Mouse (Mus musculus) lung, postnatal 0 days (tissue): ENCODE data around the gene Npas2. TPM values are rescaled to one million over a fixed set of nuclear protein-coding genes. Genes with fewer than 3 reads are reported as not detected.

Source experiments
- ATAC-seq: fragments of 200-750 bp; cut with Nextera tagmentation; 2 replicates; pipeline ENCODE4 v1.8.0; 2017; ENCODE audit warnings: moderate library complexity
- DNase-seq: peaks from one replicate; pipeline ENCODE4 v3.0.0-alpha.2; 2016; ENCODE audit warnings: low spot score
- H3K27ac ChIP-seq: fragments of 300-500 bp; sonication (generic); 2 replicates; pipeline ENCODE4 v1.5.1; 2014; ENCODE audit warnings: antibody characterized with exemption, mild to moderate bottlenecking, low read length, mixed read lengths
- H3K27me3 ChIP-seq: fragments of 300-500 bp; sonication (generic); replicated peaks from 2 replicates; pipeline ENCODE4 v1.6.1; 2014; ENCODE audit warnings: low read length, mixed read lengths; ENCODE audit not compliant: insufficient read depth
- H3K36me3 ChIP-seq: fragments of 300-500 bp; sonication (generic); 2 replicates; pipeline ENCODE4 v1.6.1; 2014; ENCODE audit warnings: low read length, mixed read lengths; ENCODE audit not compliant: insufficient read depth
- H3K4me1 ChIP-seq: fragments of 300-500 bp; sonication (generic); 2 replicates; pipeline ENCODE4 v1.6.1; 2014; ENCODE audit warnings: antibody characterized with exemption, low read depth, low read length, mixed read lengths; ENCODE audit not compliant: insufficient read depth
- H3K4me2 ChIP-seq: fragments of 300-500 bp; sonication (generic); replicated peaks from 2 replicates; pipeline ENCODE4 v1.6.1; 2014; ENCODE audit warnings: low read depth, mild to moderate bottlenecking, low read length, moderate library complexity, mixed read lengths
- H3K4me3 ChIP-seq: fragments of 300-500 bp; sonication (generic); 2 replicates; pipeline ENCODE4 v1.5.1; 2014; ENCODE audit warnings: low read depth, low read length
- H3K9ac ChIP-seq: fragments of 300-500 bp; sonication (generic); replicated peaks from 2 replicates; pipeline ENCODE4 v1.6.1; 2014; ENCODE audit warnings: low read depth, mild to moderate bottlenecking
- H3K9me3 ChIP-seq: fragments of 300-500 bp; sonication (generic); 2 replicates; pipeline ENCODE4 v1.6.1; 2016; ENCODE audit warnings: low read length, mixed read lengths
- CTCF ChIP-seq: IDR thresholded peaks from 2 replicates; pipeline ENCODE4 v1.5.1; 2016; ENCODE audit warnings: antibody characterized with exemption, mild to moderate bottlenecking
- EP300 ChIP-seq: IDR thresholded peaks from 2 replicates; pipeline ENCODE4 v1.6.1; 2016; ENCODE audit warnings: antibody characterized with exemption, mild to moderate bottlenecking, control low read depth
- WGBS: fragments of 180-500 bp; shearing (Covaris S2); extraction: QIAGEN DNeasy Blood & Tissue Kit; methylation state at CpG from one replicate; pipeline ENCODE4 v1.1.7; 2014; 5-methylcytosine and 5-hydroxymethylcytosine counted together
- polyA plus RNA-seq: library from polyadenylated mRNA; unstranded; fragments of >200 nt; fragmentation: Nextera tagmentation; extraction: Ambion mirVana; gene quantifications from 2 replicates; pipeline ENCODE4 v1.2.1, GENCODE M21; 2015

The Npas2 gene
- polyA plus RNA-seq, 1 experiment from 2014 or later = 2.2 TPM

DNA sequence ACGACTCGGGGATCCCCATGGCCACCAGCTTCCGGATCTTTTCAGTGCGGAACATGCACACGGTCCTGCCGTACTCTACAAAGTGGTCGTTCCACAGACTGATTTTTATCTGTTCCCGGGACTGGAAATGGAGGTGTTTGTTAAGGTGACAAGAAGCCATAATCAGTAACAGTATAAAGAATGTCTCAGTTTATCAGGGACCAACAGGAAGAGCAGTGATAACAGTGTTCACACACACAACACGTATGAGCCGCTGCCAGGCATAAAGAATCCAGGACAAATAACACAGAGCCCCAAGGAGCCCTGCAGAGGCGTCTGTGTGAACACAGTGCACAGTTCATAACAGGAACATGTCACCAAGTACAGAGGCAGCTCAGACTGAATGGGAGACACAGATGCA, 195.8 kb downstream of the Npas2 start:
- no peak overlapping the region for H3K4me3 ChIP-seq
- 78% methylated on average over 11 of the region's 11 CpGs for WGBS
- ATAC-seq = no peak

DNA sequence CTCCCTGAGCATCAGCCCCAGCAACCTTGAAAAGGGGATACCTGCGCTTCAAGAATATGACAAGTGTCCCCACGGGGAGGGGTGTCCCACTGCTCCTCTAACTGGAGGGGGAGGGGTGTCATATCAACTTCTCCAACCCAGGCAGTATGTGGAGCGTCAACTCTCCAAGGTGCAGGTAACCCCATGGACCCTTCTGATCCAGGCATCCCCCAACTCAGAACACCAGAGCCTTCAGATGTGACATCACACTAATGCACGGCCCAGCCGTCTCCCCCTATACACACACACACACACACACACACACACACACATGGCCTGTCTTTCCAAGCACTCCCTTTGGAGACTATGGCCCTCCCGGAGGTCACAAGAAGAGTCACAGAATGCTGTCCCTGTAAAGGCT, 198.1 kb downstream of the Npas2 start:
- WGBS = 94% methylated on average over 6 of the region's 6 CpGs
- Histone ChIP-seq H3K9me3 (no peaks in the 10 kb centered on the region), H3K4me1 (no peaks in the 10 kb centered on the region; the same call in 1 of the 2 replicates), H3K36me3 (no peaks in the 10 kb centered on the region; the same call in 1 of the 2 replicates), H3K4me2 (no peak overlapping the region), H3K9ac (no peak overlapping the region), H3K27ac (no peak overlapping the region), H3K4me3 (no peak overlapping the region), H3K27me3 (no peaks in the 10 kb centered on the region)
- DNase-seq = no peak
- no peak for TF ChIP-seq EP300
- TF ChIP-seq CTCF = no peak
- ATAC-seq = no peak

More for the DNA sequence above, 195.8 kb downstream of the Npas2 start:
- no peaks in the 10 kb centered on the region for H3K9me3 ChIP-seq
- H3K4me2 ChIP-seq = no peak overlapping the region
- DNase-seq = no peak
- no peak overlapping the region for H3K9ac ChIP-seq
- H3K36me3 ChIP-seq = peaks cover 3% of the 10 kb centered on the region; the same call in 1 of the 2 replicates
- TF ChIP-seq EP300 = no peak
- TF ChIP-seq CTCF = no peak
- no peaks in the 10 kb centered on the region for H3K4me1 ChIP-seq
- H3K27me3 ChIP-seq = no peaks in the 10 kb centered on the region
- H3K27ac ChIP-seq = no peak overlapping the region

DNA sequence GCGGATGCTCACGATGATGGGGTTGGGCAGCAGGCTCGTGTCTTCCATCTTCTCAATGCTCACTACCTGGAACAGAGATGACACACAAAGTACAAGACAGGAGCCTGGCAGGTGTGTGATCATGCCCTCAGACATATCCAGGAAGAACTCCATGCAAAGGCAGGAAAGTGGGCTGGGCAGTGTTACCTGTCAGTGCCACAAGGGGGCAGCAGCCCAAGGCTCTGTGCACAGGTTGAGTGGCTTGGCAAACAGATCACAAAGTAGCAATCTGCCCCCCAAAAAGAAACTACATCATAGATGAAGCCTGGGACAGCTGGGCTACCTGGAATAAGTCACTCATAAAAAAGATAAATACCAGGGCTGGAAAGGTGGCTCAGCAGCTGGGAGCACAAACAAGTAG, 198.7 kb downstream of the Npas2 start:
- Histone ChIP-seq H3K9ac (no peak overlapping the region), H3K9me3 (no peaks in the 10 kb centered on the region), H3K27ac (peak overlapping the region; percentile 79; the same call in 1 of the 2 replicates), H3K27me3 (no peaks in the 10 kb centered on the region), H3K4me3 (no peak overlapping the region), H3K4me1 (no peaks in the 10 kb centered on the region; the same call in 1 of the 2 replicates), H3K4me2 (no peak overlapping the region), H3K36me3 (no peaks in the 10 kb centered on the region)
- 55% methylated on average over 3 of the region's 3 CpGs for WGBS
- ATAC-seq (peak; percentile 29), DNase-seq (peak; percentile 80)
- peak; percentile 97 for TF ChIP-seq CTCF
- no peak for TF ChIP-seq EP300

DNA sequence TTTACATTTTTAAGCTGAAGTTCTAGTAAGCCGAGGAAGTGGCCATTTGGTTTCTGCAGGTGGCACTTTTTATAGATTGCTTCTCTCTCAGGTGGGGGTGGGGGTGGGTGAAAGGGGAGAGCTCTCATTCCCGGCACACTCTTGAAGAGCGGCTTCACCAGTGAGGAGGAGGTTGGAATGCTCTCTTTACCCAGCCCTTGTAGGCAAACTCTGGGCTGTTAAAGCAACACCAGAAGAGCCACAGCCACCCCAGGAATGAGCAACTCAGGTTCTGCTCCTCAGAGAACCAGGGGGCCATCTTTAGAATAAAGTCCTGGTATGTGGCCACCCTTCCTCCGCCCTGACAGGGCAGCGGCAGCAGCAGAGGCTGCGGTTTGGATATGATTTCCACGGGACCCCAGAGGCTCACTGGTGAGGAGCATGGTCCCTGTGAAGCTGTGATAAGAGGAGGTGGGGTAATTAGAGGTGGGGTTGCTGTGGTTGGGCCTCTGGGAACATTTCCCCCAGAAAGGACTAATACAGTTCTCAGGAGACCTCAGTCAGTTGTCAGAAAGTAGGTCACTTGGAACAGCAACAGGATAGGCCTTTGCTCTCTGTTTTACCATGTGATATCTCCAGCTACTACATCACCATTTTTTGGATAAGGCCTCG, 199.8 kb downstream of the Npas2 start:
- no peaks in the 10 kb centered on the region for H3K9me3 ChIP-seq
- H3K4me1 ChIP-seq = no peaks in the 10 kb centered on the region; the same call in 1 of the 2 replicates
- H3K27ac ChIP-seq = peak overlapping the region; percentile 79
- H3K4me3 ChIP-seq = no peak overlapping the region
- H3K9ac ChIP-seq = no peak overlapping the region
- H3K4me2 ChIP-seq = no peak overlapping the region
- TF ChIP-seq CTCF (no peak), EP300 (peak; percentile 55)
- H3K36me3 ChIP-seq = no peaks in the 10 kb centered on the region
- 53% methylated on average over 8 of the region's 8 CpGs for WGBS
- peak; percentile 83 for DNase-seq
- H3K27me3 ChIP-seq = no peaks in the 10 kb centered on the region
- ATAC-seq = peak; percentile 82

DNA sequence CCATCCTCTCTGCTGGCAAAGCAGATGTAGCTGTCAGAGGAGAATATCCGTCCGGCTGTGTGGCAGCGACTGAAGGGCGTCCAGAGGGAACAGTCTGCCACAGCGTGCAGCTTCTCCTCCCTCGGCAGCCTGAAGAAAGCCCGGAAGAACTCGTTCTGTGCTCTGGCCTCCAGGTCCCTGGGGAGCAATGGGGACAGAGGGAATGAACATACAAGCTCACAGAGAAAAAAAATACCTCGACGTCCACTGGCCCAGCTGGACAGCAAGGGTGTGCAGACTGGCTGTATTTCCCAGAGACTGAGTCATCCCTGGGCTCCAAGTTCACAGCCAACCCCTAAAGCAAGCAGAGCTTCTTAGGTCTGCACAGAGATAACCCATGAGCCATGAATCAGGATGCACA, 200.6 kb downstream of the Npas2 start:
- H3K27me3 ChIP-seq = no peaks in the 10 kb centered on the region
- no peak overlapping the region for H3K4me3 ChIP-seq
- ATAC-seq = no peak
- no peak overlapping the region for H3K4me2 ChIP-seq
- TF ChIP-seq CTCF (no peak), EP300 (no peak)
- H3K36me3 ChIP-seq = no peaks in the 10 kb centered on the region
- no peaks in the 10 kb centered on the region for H3K9me3 ChIP-seq
- H3K27ac ChIP-seq = peak overlapping the region; percentile 79
- DNase-seq = no peak
- peaks cover 2% of the 10 kb centered on the region for H3K4me1 ChIP-seq
- WGBS = 53% methylated on average over 10 of the region's 10 CpGs
- no peak overlapping the region for H3K9ac ChIP-seq

DNA sequence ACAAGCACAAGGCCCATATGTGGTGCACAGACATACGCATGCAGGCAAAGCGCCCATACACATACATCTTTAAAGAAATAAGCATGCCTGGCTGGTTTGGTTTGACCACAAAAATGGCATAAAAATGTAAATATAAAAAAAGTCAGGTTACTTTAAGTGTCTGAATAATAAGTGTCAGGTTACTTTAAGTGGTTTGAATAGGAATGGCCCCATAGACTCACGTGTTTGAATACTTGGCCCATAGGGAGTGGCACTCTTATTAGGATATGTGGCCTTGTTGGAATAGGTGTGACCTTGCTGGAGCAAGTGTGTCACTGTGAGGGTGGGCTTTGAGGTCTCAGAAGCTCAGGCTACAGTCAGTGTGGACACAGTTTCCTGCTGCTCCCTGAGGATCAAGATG, 201.1 kb downstream of the Npas2 start:
- DNase-seq = peak; percentile 78
- no peaks in the 10 kb centered on the region for H3K36me3 ChIP-seq
- no peak for TF ChIP-seq CTCF
- peak; percentile 75 for TF ChIP-seq EP300
- H3K9ac ChIP-seq = no peak overlapping the region
- peak overlapping the region; percentile 79 for H3K27ac ChIP-seq
- 58% methylated on average over 3 of the region's 3 CpGs for WGBS
- no peaks in the 10 kb centered on the region for H3K27me3 ChIP-seq
- no peaks in the 10 kb centered on the region for H3K9me3 ChIP-seq
- H3K4me2 ChIP-seq = no peak overlapping the region
- ATAC-seq = peak; percentile 47
- H3K4me3 ChIP-seq = no peak overlapping the region
- H3K4me1 ChIP-seq = peaks cover 3% of the 10 kb centered on the region

DNA sequence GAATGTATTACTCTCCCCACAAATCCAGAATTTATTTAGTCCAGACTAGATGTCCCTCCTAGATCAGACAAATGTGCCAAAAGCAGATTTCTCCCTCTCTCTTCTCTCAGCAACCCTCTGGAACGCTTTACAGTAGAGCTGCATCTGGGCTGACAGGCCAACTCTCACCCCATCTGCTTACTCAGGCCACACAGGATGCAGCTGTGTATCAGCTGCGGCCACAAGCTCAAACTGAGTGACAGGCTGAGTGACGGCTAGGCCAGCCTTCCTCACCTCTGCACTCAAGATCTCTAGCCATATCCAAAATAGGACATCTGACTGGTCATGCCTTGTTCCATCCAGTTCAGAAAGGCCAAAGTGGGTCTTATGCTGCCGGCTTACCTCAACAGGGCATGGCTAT, 202.8 kb downstream of the Npas2 start:
- Histone ChIP-seq H3K4me3 (no peak overlapping the region), H3K27ac (peak overlapping the region; percentile 79; the same call in 1 of the 2 replicates), H3K9ac (no peak overlapping the region), H3K27me3 (no peaks in the 10 kb centered on the region), H3K9me3 (no peaks in the 10 kb centered on the region), H3K36me3 (0 out of 2 replicates have a peak, but pooled peaks cover under 1% of the 10 kb centered on the region), H3K4me1 (peaks cover 3% of the 10 kb centered on the region), H3K4me2 (no peak overlapping the region)
- DNase-seq (no peak), ATAC-seq (no peak)
- WGBS = 44% methylated on average over 4 of the region's 4 CpGs
- TF ChIP-seq CTCF (no peak), EP300 (no peak)
